27 mouse cellular contexts compared by ENCODE assay signal in genomic region chr7:44250732-44251275, GRCm38 (mm10). TPM values are rescaled to one million over a fixed set of nuclear protein-coding genes. Genes with fewer than 3 reads are reported as not detected.
DNase-seq lines count a peak whose midpoint lies in the region; ATAC-seq and TF ChIP-seq lines count a peak whose summit lies in the region.
"Not testable (repeated sequence)": the region's sequence is repeated elsewhere in the genome, so short reads cannot be mapped to it uniquely, and the experiment has no call there.
"Had no signal": no experiment of that assay in that cellular context is flagged by ENCODE, and none has a peak within 500 bp of the region (broad histone marks: within the 10 kb centered on the region; RNA-seq: fewer than 3 reads in every experiment).

No protein-coding gene starts in this region.

- not testable (repeated sequence) for H3K27ac ChIP-seq in hindbrain, embryonic 10.5 days

- WGBS in hindbrain, embryonic 10.5 days = 92% methylated on average over 17 of the region's 17 CpGs

- DNase-seq in G1E (ENCODE audit: low spot score); hindbrain, embryonic 10.5 days (ENCODE audit: low spot score): not testable (repeated sequence)
- DNase-seq in adrenal gland, adult 2 months = peak; percentile 88
- peak; percentile 85 for DNase-seq in adrenal gland, postnatal 14 days
- DNase-seq in adrenal gland, postnatal 4 days (ENCODE audit: low spot score in 2 of 2) = peak; percentile 23 to 39
- DNase-seq in testis, postnatal 10 days (ENCODE audit: low spot score) = peak; percentile 57

- H3K4me3 ChIP-seq in G1E (ENCODE audit: low read depth, low read length) = peak overlapping the region; percentile 62; the same call in 1 of the 2 replicates
- peak overlapping the region; percentile 9; the same call in 1 of the 2 replicates for H3K4me3 ChIP-seq in hindbrain, embryonic 10.5 days
- not testable (repeated sequence) for H3K4me3 ChIP-seq in myocyte

- peaks cover 54% of the 10 kb centered on the region for H3K4me1 ChIP-seq in G1E (ENCODE audit: insufficient read depth, low read depth, low read length)
- peaks cover 28% of the 10 kb centered on the region for H3K4me1 ChIP-seq in hindbrain, embryonic 10.5 days (replicated peaks)

- H3K36me3 ChIP-seq in G1E (replicated peaks) = peaks cover 76% of the 10 kb centered on the region
- H3K36me3 ChIP-seq in hindbrain, embryonic 10.5 days = peaks cover 72% of the 10 kb centered on the region
- H3K36me3 ChIP-seq in myocyte (ENCODE audit: control insufficient read depth, insufficient read depth) = peaks cover 20% of the 10 kb centered on the region

- peaks cover 29% of the 10 kb centered on the region for H3K79me2 ChIP-seq in myocyte (ENCODE audit: control insufficient read depth, insufficient read depth)

- H3K27me3 ChIP-seq in G1E (ENCODE audit: insufficient read depth, low read length); hindbrain, embryonic 10.5 days (ENCODE audit: insufficient read depth, poor library complexity, severe bottlenecking); myocyte (ENCODE audit: control insufficient read depth, insufficient read depth, insufficient read length): not testable (repeated sequence)

- not testable (repeated sequence) for TF ChIP-seq CTCF in G1E (IDR thresholded peaks at IDR 0.05; ENCODE audit: low read depth, low read length)

- not testable (repeated sequence) for H3ac ChIP-seq in myocyte (ENCODE audit: control insufficient read depth, insufficient read length)

- H3K4me2 ChIP-seq in myocyte (ENCODE audit: low read depth) = not testable (repeated sequence)

- not testable (repeated sequence) for ATAC-seq in G1E (ENCODE audit: extremely low read depth, insufficient number of reproducible peaks, low FRiP score, poor library complexity, severe bottlenecking)

- not testable (repeated sequence) for H3K9me3 ChIP-seq in G1E (replicated peaks); hindbrain, embryonic 10.5 days

- TF ChIP-seq POLR2A in myocyte (IDR thresholded peaks at IDR 0.05; ENCODE audit: insufficient read length, low read depth) = peak; percentile 4

RNA-seq across cellular contexts. Expression of gene 2410002F23Rik, which starts 4.3 kb away (rescaled TPM):
- 113 and 114 TPM in 2 replicates for total RNA-seq in G1E (2014; fragmentation: Nextera tagmentation)
- total RNA-seq in G1E (2017) = 79.9 and 90.4 TPM in 2 replicates
- polyA plus RNA-seq in G1E (2012) = 276 and 317 TPM in 2 replicates
- total RNA-seq in adrenal gland, adult 2 months (2021) = 10 to 100 TPM; 81.5 to 83.8 TPM
- polyA plus RNA-seq in adrenal gland, adult 2 months (2012; rRNA removed) = 195 and 237 TPM in 2 replicates
- 95.5 and 102 TPM in 2 replicates for total RNA-seq in adrenal gland, postnatal 14 days (2021)
- total RNA-seq in adrenal gland, postnatal 4 days (2021) = 100 to 1,000 TPM; 210 to 226 TPM
- 173 and 174 TPM in 2 replicates for polyA plus RNA-seq in hindbrain, embryonic 10.5 days (2016; fragmentation: Nextera tagmentation; extraction: Ambion mirVana)
- polyA plus RNA-seq in myocyte (2012; fragmentation: generic; extraction: Trizol) = 40.9 TPM

RNA-seq across cellular contexts. Expression of gene 1700028J19Rik, which starts 4.3 kb away (rescaled TPM):
- total RNA-seq in G1E (2014; fragmentation: Nextera tagmentation) (0.87 and 3.6 TPM in 2 replicates), G1E (2017) (0.60 and 1.3 TPM in 2 replicates)
- polyA plus RNA-seq in G1E (2012) (0.05 TPM in 1 of 2 replicates, not detected in the other), myocyte (2012; fragmentation: generic; extraction: Trizol) (0.62 TPM)
- 1 to 10 TPM in 1 of 2 experiments, under 1 TPM in 1; 0.66 to 1.4 TPM for total RNA-seq in adrenal gland, adult 2 months (2021)
- polyA plus RNA-seq in adrenal gland, adult 2 months (2012; rRNA removed) = 1.2 and 1.8 TPM in 2 replicates
- 0.70 and 0.90 TPM in 2 replicates for total RNA-seq in adrenal gland, postnatal 14 days (2021)
- 1 to 10 TPM in 1 of 2 experiments, under 1 TPM in 1; 0.96 to 1.2 TPM for total RNA-seq in adrenal gland, postnatal 4 days (2021)
- 1.0 and 1.5 TPM in 2 replicates for polyA plus RNA-seq in hindbrain, embryonic 10.5 days (2016; fragmentation: Nextera tagmentation; extraction: Ambion mirVana)
- total RNA-seq: gastrocnemius, adult 8-10 months; hematopoietic stem cell, adult 5-6 weeks had no signal
- polyA plus RNA-seq: erythroblast, embryonic 14.5 days had no signal

RNA-seq across cellular contexts. Expression of gene Acp4, which starts 6.4 kb away (rescaled TPM):
- total RNA-seq in G1E (2014; fragmentation: Nextera tagmentation) (not detected in 2 replicates), G1E (2017) (not detected in 2 replicates)
- polyA plus RNA-seq in G1E (2012) (not detected in 2 replicates), myocyte (2012; fragmentation: generic; extraction: Trizol) (0.06 TPM)
- not detected for total RNA-seq in adrenal gland, adult 2 months (2021)
- polyA plus RNA-seq in adrenal gland, adult 2 months (2012; rRNA removed) = not detected in 2 replicates
- total RNA-seq in adrenal gland, postnatal 14 days (2021) = not detected in 2 replicates
- not detected for total RNA-seq in adrenal gland, postnatal 4 days (2021)
- polyA plus RNA-seq in hindbrain, embryonic 10.5 days (2016; fragmentation: Nextera tagmentation; extraction: Ambion mirVana) = 0.09 and 0.12 TPM in 2 replicates
- total RNA-seq: CH12.LX; gastrocnemius, adult 8-10 months; gastrocnemius, postnatal 25 days; heart, adult 18-20 months; heart, postnatal 25 days had no signal
- polyA plus RNA-seq: activated CD4-positive, CD25-positive, alpha-beta regulatory T cell, adult 4 months; brain, embryonic 14.5 days; cortical plate, adult 2 months; embryonic facial prominence, embryonic 10.5 days; erythroblast, embryonic 14.5 days; forebrain, embryonic 15.5 days; gonadal fat pad, adult 2 months; heart, embryonic 14.5 days; heart, postnatal 0 days; hindbrain, embryonic 16.5 days; intestine, embryonic 15.5 days had no signal

RNA-seq across cellular contexts. Expression of gene Gm15517, which starts 10.4 kb away (rescaled TPM):
- total RNA-seq in G1E (2014; fragmentation: Nextera tagmentation) (not detected in 2 replicates), G1E (2017) (not detected in 2 replicates)
- polyA plus RNA-seq in G1E (2012) (not detected in 2 replicates), myocyte (2012; fragmentation: generic; extraction: Trizol) (not detected)
- not detected for total RNA-seq in adrenal gland, adult 2 months (2021)
- not detected in 2 replicates for polyA plus RNA-seq in adrenal gland, adult 2 months (2012; rRNA removed)
- not detected in 2 replicates for total RNA-seq in adrenal gland, postnatal 14 days (2021)
- total RNA-seq in adrenal gland, postnatal 4 days (2021) = not detected
- polyA plus RNA-seq in hindbrain, embryonic 10.5 days (2016; fragmentation: Nextera tagmentation; extraction: Ambion mirVana) = not detected in 2 replicates
- total RNA-seq: CH12.LX; gastrocnemius, adult 8-10 months; gastrocnemius, postnatal 25 days; heart, adult 18-20 months; heart, postnatal 25 days; hematopoietic stem cell, adult 5-6 weeks had no signal
- polyA plus RNA-seq: activated CD4-positive, CD25-positive, alpha-beta regulatory T cell, adult 4 months; cortical plate, adult 2 months; embryonic facial prominence, embryonic 10.5 days; embryonic facial prominence, embryonic 13.5 days; erythroblast, embryonic 14.5 days; forebrain, embryonic 12.5 days; forebrain, embryonic 15.5 days; heart, embryonic 14.5 days; heart, postnatal 0 days; hindbrain, embryonic 13.5 days; hindbrain, embryonic 16.5 days; intestine, embryonic 15.5 days had no signal

RNA-seq across cellular contexts. Expression of gene Gm36864, which starts 14.8 kb away (rescaled TPM):
- not detected in 2 replicates for total RNA-seq in G1E (2014; fragmentation: Nextera tagmentation)
- total RNA-seq in G1E (2017) = 0.22 TPM in 1 of 2 replicates, not detected in the other
- polyA plus RNA-seq in G1E (2012) = not detected in 2 replicates
- not detected for total RNA-seq in adrenal gland, adult 2 months (2021)
- not detected in 2 replicates for polyA plus RNA-seq in adrenal gland, adult 2 months (2012; rRNA removed)
- total RNA-seq in adrenal gland, postnatal 14 days (2021) = not detected in 2 replicates
- not detected for total RNA-seq in adrenal gland, postnatal 4 days (2021)
- 0.10 TPM in 1 of 2 replicates, not detected in the other for polyA plus RNA-seq in hindbrain, embryonic 10.5 days (2016; fragmentation: Nextera tagmentation; extraction: Ambion mirVana)
- not detected for polyA plus RNA-seq in myocyte (2012; fragmentation: generic; extraction: Trizol)
- total RNA-seq: CH12.LX; gastrocnemius, adult 8-10 months; gastrocnemius, postnatal 25 days; heart, adult 18-20 months; heart, postnatal 25 days; hematopoietic stem cell, adult 5-6 weeks had no signal
- polyA plus RNA-seq: activated CD4-positive, CD25-positive, alpha-beta regulatory T cell, adult 4 months; brain, embryonic 14.5 days; cortical plate, adult 2 months; erythroblast, embryonic 14.5 days; forebrain, embryonic 12.5 days; forebrain, embryonic 15.5 days; gonadal fat pad, adult 2 months; heart, embryonic 14.5 days; heart, postnatal 0 days; hindbrain, embryonic 13.5 days; intestine, embryonic 15.5 days had no signal
